Mouse (Mus musculus) left cerebral cortex, adult 9 months (tissue): ENCODE measurements around the gene Tas2r117.

ENCODE experiments used
- DNase-seq, 2 experiments: peaks; one replicate each; pipeline ENCODE4 v3.0.0; 2022; ENCODE audit warnings: low spot score in 2 of 2

The Tas2r117 gene

DNA sequence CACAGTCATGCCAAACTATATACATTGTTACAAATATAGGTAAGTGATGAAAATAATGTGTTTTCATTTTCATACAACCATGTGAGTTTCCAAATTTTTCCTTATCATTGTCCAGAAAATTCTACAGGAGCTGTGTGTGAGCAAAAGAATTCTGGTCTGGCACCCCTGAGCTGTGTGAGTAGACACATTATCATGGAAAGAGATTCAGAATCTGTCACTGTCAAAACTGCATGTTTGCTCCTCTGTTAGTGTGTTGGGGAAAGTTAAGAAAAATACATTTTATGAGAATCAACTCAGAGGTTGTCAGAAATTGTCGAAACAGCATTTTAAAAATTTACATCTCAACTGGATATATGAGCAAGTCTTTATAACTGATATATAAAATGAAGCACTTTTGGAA, at the start of gene Tas2r117:
Gene Tas2r117 (plus strand): TSS at position 301 of the 400 bp plus-strand sequence.
- DNase-seq, result no peak

- DNase-seq, result no peak
Observed at GRCm38 (mm10) chr6:132754430-132754829, 48.2 kb upstream of the Tas2r117 start, which contains the start of gene Tas2r124. Tas2r124 (plus strand) TSS chr6:132754730.

DNA sequence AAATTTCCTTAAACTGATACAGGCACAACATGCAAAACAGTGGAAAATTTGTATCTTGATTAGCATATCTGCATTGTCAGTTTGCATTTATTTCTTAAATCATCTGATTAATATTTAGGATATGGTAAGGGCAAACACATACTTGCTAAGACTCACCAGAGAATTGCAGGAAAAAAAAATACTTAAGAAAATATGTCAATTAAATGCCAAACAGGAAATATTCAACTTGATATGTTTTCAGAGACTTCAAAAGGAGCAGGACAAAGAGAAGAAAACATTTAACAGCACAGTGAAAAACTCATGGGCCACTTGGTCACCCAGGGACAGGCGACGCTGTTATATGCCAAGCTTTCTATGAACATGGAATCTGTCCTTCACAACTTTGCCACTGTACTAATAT, 40.8 kb upstream of the Tas2r117 start, which contains the start of gene Tas2r102:
Gene Tas2r102 (plus strand): TSS at position 301 of the 400 bp plus-strand sequence.
- no peak for DNase-seq

- no peak for DNase-seq
Observed at GRCm38 (mm10) chr6:132778062-132778461, 24.6 kb upstream of the Tas2r117 start, which contains the start of gene Tas2r136. Tas2r136 (minus strand) TSS chr6:132778162.

- DNase-seq, result no peak
Observed at GRCm38 (mm10) chr6:132795393-132795792, 7.2 kb upstream of the Tas2r117 start.

GRCm38 (mm10) chr6:132846842-132847241, 44.2 kb downstream of the Tas2r117 start, which contains the start of gene Tas2r123:
Tas2r123 (plus strand) TSS chr6:132847142.
- no peak for DNase-seq
